Mouse (Mus musculus): ENCODE data around the gene Hcar2.
A peak's percentile ranks its signal among the peaks of the same experiment; 100 is the strongest.

Hcar2 gene

DNA sequence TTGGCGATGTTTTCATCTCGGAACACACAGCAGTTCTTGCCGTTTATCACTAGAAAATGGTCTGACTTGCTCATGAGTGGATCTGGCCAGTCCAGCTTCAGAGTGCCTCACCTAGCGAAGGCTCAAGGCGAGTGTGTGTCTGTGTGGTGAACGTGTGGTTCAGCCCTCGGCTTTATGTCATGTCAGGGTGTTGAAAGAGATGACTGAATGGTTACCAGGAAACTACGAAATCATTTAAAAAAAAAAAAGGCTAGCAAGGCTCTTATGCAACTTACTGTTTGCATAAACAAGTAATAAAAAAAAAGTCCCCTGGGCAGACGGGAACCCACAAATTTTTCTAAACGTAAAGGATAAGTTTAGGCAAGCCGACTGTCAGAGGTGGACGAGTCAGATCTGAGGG, at the start of gene Hcar2:
TSS of gene Hcar2 (minus strand) at position 135 of the 400 bp plus-strand sequence.
- DNase-seq (ENCODE audit: low spot score in 2 of 2), result no peak

DNA sequence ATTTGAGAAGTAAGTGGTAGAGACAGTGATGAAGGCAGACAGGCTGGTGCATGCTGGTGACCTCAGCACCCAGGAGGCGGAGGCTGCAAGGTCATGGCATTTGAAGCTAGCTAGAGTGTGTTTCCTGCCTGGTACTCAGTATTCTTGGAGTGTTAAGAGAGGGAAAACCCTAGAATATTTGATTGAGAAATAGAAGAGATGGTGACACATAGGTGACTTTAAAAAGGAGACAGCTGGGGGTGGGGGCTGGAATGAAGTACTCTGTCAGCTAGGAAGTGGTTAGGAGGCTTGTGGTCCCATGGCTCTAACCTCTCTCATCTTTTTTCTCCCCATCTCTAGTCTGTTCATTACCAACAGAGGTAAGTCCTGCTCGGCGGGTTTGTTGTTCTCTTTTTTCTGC, 49.6 kb upstream of the Hcar2 start:
- DNase-seq (ENCODE audit: low spot score in 2 of 2), result no peak

DNA sequence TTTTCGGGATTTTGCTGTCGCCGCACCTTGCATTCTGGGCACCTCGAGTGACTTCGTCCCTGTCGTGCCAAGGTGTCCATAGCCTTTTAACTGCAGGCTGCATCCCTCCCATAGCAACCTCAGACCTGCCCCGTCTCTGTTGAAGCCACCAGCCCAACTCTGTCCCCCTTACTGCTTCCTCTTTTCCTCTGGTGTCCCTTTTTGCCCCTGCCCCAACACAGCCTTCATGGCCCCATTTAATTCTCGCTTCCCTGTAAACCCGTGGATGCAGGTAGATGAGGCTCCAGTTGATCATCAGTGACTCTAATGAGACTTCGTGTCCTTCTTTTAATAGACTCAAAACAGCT, 42.3 kb upstream of the Hcar2 start:
- no peak for DNase-seq (ENCODE audit: low spot score in 2 of 2)

DNA sequence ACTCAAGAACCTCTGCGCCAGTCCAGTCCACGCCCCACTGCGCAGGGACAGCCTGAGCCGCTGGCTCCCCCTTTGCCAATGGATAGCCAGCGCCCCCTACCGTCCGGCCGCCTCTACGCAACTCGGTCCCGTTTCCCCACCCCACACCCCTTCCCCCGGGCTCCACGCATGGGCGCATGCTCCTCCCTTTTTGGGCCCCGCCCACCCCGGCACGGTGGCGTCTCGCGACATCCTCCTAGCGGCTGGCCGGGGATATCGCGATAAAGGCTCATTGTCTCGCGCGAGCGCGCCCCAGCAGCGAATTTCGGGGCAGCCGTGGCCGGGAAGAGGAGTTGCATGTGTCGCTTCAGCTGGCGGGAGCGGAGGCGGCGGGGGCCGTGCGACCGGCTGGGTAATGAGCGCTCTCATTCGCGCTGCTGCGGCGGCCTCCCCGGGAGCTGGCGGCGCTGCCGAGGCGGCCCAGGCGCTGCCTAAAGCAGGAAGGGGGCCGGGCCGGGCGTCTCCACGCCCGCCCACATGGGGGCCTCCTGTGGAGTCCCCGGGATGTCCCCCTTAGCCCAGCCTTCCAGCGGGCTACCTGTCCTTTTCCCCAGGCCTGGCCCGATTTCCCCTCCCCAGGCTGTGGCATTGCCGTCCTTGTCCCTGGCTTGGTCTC, 41.8 kb upstream of the Hcar2 start, which contains the start of gene Denr:
TSS of gene Denr (plus strand) at position 200 of the 655 bp plus-strand sequence.
- peak; percentile 97 to 99 for DNase-seq (ENCODE audit: low spot score in 2 of 2)

DNA sequence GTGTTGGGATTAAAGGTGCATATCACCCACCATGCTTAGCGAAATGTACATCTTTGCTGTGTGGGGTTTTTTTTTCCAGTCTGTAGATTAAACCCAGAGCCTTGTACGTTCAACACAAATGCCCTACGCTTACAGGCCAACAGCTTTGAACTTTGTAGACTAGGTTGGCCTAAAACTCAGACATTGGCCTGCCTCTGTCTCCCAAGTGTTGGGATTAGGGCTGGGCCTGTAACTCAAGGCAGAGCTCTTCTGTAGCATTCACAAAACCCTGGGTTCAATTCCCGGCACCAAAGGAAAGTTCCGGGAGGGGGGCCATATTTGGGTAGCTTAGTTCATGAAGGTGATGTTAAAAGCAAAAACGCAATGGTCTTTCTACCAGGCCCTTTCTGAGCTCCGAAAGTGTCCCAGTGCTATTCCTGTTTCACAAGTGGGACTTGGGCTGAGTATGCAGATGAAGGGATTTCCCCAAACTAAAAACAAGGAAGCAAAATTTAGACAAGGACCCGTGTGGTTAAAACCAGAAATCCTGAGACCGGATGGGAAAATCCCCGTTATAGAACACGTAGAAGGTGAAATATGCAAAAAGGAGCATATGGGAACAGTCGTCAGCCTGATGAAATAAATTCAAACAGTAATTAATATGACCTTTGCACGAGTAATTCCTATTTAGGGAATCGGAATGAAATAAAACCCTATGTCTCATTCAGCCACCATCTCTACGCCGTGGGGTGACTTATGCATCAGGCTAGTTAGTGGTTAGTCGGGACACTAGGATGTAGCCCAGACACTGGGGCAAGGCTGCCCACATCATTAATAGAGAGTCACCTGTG, 41.1 kb upstream of the Hcar2 start:
- no peak for DNase-seq (ENCODE audit: low spot score in 2 of 2)

DNA sequence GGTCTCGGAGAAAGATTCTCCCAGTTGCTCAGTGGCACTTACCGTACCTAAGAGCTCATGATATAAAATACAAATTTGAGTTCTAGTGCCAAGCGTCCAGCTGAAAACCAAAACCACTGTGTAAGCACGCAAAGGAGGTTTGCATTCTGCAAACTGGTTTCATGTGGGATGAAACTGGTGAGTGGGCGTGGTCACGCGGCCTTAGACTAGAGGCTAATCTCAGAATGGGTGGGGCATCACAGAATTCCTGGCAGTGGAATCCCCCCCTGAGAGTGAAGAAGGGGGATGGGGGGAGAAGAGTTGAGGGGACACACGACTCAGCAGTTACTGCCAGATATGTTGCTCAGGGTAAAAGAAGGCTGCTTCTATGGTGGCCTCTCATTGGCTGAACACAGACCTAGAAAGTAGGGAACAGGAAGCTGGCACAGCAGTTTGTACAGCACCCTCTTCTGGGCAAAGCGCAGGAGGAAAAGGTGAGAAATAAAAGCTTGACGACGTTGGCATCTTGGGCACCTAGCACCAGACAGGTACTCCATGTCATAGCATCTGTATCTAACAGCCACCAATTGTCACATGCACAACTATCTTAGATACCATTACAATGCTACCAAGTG, 38.9 kb upstream of the Hcar2 start:
- no peak for DNase-seq (ENCODE audit: low spot score in 2 of 2)

DNA sequence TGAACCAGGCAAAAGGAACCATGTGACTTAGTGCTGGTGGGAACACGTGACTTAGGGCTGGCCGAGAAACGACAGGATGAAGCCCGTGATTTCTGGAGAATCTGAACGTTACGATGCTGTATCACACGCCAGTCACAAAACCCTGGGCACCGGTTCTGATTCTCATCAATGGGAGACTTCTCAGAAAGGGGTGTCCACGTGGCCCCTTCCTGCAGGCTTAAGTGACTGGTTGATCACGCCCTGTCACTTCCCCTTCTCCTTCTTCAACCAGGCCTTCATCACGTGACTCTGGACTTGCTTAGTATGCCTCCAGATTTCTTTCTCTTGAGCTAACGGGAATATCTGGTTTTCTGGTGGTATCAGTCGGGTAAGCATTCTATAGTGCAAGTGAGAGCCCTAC, 32.1 kb upstream of the Hcar2 start:
- no peak for DNase-seq (ENCODE audit: low spot score in 2 of 2)

DNA sequence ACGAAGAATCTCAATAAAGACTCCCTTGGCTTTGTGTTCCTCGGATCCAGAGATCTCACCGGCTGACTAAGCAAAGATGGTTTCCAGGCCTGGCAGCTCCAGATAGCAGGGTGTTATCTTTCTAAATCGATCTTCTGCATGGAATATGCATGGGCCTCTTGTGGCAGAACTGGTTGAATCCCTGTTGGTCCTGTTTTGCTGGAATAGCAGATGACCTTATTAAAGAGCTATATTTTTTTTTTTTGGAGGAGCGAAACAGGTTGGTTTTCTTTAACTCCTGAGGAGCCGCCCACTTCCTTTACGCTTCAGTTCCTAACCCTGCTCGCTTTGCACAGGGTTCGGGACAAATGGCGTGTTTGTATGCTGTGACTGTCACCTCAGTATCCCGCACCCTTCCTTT, 31.1 kb upstream of the Hcar2 start:
- no peak for DNase-seq (ENCODE audit: low spot score in 2 of 2)

DNA sequence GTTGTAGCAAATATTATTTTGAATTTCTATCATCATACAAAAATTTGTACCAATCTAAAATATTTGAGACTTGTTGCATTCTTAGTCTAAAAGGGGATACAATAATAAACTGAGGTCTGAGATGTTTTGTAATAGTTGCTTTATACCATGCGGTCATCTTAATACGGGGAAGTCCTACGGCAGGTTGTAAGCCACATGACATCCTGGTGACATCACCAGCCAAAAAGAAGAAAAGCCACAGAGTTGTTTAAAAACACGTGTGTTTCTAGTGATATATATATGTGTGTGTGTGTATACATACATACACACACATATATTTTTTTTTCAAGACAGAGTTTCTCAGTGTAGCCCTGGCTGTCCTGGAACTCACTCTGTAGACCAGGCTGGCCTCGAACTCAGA, 28.2 kb upstream of the Hcar2 start:
- no peak for DNase-seq (ENCODE audit: low spot score in 2 of 2)

DNA sequence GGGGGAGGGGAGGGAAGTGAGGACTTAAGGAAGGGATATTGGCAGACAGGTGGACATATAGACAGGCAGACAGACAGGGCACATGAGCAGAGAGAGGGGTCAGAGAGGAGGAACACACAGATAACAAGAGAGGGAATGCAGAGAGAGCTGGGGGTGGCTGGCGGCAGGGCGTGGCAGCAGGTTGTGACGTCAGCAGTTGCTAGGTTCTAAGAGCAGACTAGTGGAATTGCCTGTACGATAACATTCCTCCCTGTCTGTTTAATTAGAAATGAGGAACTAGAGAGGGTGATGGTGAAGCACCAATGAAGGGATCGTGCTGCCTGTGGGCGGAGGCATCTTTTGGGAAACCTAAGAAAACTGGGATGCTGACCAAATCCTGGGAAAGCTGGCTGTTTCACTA, 26.4 kb upstream of the Hcar2 start:
- peak; percentile 13 to 36 for DNase-seq (ENCODE audit: low spot score in 2 of 2)

DNA sequence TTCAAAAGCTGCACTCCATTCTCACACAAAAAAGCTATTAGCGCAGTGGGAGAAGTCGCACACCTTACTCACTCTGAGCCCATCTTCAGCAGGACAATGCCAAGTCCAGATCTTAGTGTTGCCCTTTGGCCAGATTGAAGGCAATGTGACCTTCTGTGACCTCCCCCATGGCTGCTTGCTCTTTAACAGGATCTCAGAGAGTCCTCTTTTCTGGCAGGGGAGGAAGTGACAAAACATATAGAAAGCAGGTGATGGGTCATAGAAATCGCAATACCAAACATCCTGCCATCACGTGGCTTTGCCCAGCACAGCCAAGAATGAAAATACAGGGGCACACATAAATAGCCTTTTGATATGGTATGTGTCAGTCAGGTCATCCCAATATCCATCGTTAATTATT, 25.7 kb upstream of the Hcar2 start:
- no peak for DNase-seq (ENCODE audit: low spot score in 2 of 2)

DNA sequence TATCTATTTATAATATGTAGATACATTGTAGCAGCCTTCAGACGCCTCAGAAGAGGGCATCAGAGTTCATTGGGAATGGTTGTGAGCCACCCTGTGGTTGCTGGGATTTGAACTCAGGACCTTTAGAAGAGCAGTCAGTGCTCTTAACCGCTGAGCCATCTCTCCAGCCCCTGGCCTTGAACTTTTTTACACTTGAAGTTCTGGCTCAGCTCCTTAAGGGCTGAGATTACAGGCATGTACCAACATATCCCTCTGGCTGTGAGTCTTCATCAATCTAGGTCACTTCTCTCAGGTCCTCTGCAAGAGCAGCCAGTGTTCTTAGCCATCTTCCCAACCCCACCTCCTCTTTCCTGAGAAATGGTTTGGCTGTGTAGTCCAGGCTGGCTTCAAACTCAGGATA, 25.0 kb upstream of the Hcar2 start:
- DNase-seq (ENCODE audit: low spot score in 2 of 2), result no peak

DNA sequence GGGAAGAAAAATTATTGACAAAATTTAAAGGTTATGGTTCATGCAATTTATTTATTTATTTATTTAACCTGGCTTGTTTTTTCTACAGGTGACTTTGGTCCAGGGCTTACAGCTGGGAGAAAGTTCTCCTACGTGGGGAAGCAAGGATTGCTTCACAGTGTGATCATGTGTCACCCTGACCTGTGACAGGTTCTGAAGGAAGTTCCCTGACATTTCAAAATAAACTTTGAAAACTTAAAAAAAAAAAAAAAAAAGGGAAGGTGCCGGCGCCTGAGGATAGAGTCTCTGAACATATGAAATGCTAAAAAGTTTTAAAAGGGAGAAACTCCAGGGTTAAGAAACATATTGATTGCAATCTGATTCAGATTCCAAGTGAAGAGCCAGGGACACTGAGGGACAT, 21.1 kb upstream of the Hcar2 start:
- no peak for DNase-seq (ENCODE audit: low spot score in 2 of 2)

DNA sequence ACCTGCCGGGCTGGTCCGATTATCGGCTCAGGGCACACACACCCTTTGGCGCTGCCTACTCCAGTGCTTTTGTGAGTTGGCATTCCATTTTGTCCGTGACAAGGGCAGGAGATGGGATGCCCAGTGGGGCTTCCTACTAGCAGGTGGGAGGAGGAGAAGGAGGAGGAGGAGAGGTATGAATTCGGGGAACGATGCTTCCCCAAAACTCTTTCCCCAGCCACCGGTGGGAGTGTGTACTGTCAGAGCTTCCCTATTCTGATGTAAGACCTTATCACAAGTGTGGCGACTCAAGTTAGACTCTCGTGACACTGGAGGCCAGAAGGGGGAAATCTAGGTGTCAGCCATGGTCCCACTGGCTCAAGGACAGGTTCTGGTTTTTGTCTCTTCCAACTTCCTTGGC, 19.0 kb upstream of the Hcar2 start:
- DNase-seq (ENCODE audit: low spot score in 2 of 2), result no peak

DNA sequence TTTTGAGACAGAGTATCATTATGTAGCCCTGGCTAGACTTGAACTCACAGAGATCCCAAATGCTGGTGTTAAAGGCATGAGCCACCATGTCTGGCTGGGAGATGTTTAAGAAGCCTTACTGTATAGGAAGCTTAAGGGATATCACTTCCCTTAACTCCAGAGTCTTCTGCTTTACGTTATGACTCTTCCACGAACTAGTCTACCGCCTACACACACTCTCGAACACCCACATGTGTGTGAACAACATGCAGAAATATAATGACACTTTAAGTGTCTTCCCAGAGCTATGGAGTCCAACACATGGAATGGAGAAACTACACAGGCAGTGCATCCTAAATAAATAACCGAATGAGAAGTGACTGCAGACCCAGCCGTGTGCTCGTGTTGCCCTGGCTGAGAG, 18.6 kb upstream of the Hcar2 start:
- DNase-seq (ENCODE audit: low spot score in 2 of 2), result peak in 1 of 2 experiments; percentile 32

DNA sequence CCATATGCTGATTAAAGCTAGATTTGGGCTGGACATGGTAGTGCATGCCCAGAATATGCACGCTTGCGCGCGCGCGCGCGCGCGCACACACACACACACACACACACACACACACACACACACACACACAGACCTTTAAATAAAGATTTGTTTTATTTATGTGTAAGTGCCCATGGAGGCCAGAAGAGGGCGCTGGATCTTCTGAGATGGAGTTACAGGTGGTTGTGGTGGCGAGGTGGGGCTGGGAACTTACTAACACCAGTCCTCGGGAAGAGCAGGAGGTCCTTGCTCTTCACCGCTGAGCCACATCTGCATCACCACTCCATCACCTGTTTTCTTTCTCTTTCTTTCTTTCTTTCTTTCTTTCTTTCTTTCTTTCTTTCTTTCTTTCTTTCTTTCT, 15.5 kb upstream of the Hcar2 start:
- no peak for DNase-seq (ENCODE audit: low spot score in 2 of 2)

DNA sequence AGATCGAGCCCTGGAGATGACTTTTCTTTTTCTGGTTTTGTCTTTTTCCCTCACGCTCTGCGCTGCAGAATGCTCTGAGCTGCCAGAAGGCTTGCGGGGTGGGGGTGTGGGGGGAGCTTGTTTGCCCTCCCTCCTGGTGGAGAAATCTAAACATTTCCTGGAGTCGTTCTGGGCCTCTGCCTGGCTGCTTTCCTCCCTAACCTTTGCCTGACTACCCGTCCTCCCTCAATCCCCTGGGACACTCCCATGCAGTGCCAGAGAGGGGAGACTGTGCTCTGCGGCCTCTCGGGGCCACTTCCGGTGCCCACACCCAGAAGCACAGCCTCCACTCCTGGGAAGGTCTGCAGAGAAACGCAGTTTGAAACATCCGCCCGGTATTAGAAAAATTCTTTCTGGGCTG, 14.6 kb upstream of the Hcar2 start, which contains the start of gene Hcar1:
TSS of gene Hcar1 (minus strand) at position 93 of the 400 bp plus-strand sequence.
- DNase-seq (ENCODE audit: low spot score in 2 of 2), result no peak

DNA sequence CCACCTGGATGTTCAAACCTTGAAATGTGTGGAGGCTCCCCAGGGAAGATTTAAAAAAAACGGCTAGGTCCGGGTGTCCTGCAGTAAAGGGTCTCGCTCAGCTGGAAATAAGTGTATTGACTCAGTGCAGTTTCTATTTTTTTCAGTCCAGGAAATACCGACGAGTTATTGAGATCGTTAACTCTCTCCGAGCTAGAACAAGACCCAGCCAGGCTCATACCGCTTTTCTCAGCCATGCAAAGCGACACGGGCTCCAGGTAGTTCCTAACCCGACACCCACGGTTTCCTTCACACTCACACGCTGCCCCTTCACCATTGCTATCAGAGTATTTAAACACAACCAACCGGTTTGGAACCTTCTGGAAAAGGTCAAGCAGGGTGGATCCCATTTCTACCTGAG, 12.8 kb upstream of the Hcar2 start:
- no peak for DNase-seq (ENCODE audit: low spot score in 2 of 2)

DNA sequence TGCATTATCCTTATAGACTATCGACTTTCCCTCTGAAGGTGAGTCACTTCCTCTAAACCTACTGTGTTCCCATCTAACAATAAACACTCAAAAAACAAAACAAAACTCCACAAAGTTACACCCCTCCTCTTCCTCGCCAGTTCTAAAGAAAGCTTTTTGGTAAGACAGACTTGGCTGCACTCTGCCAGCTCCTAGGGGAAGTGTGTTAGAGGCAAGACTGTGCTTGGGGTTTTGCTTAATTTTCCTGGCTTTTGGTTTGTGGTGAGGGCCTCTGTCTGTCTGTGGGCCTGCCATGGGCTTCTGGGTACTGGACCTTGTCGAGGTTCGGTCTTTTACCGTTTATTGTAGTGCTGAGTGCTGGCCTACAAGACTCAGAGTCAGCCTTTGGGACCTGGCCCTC, 8.9 kb upstream of the Hcar2 start:
- no peak for DNase-seq (ENCODE audit: low spot score in 2 of 2)

DNA sequence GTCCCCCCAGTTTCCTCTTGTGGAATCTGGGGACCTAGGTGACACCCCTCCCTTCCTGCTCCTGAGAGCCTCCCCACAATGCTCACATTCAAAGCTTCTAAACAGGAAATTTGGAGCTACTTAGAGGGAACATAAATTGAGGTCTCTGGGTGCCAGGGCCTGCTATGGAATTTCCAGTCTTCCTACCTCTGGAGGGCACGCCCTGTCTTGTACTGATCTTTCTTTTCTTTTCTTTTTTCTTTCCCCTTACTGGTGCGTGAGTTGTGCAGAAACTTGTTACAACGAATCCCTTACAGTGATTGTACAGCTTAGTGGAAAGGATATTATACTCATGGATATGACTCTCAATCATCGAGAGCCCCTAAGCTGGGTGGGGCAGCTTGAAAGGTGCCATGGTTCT, 4.3 kb upstream of the Hcar2 start:
- no peak for DNase-seq (ENCODE audit: low spot score in 2 of 2)

DNA sequence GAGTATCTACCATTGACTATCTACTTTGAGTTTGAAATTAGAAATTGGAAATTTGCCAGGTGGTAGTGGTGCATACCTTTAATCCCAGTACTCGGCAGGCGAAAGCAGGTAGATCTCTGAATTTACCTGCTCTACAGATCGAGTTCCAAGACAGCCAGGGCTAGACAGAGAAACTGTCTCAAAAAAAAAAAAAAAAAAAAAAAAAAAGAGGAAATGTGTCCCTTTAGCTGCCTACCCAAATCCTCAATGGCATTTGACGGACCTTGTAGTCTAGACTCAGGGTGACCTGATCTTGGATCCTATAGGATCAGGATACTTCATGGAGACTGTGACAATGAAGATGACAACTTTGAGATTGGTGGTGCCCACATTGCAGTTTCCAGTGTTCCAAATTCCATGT, 1.2 kb upstream of the Hcar2 start:
- DNase-seq (ENCODE audit: low spot score in 2 of 2), result no peak

DNA sequence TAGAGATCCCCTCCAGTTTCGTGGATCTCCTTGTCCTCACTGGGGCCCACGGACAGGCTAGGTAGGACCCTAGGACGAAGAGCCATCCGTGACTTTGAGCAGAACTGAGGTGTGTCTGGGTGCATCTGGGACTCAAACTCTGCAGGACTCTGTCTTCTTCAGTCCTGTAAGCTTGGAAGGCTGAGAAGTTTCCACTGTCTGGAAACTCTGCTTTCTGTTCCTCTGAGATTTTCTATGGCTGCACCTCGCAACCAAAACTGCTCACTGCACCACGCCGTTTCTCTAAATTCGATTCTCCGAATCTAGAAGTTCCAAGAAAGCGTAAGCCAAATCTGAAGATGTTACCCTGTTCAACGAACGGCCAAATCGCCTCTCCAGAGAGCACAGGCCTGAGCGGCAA, 1.4 kb downstream of the Hcar2 start:
- DNase-seq (ENCODE audit: low spot score in 2 of 2), result no peak
